Mouse (Mus musculus): ENCODE data around the gene Myo7a.

Gene Myo7a

GRCm38 (mm10) chr7:98119179-98119960 is at the start of gene Myo7a:
TSS of gene Myo7a (minus strand) at chr7:98119524.
- ATAC-seq (ENCODE audit: low TSS enrichment), result no peak

GRCm38 (mm10) chr7:98164999-98165528 is 45.7 kb upstream of the Myo7a start:
- peak; percentile 7; the same call in 1 of the 2 replicates for ATAC-seq (ENCODE audit: low TSS enrichment)

- ATAC-seq (ENCODE audit: low TSS enrichment), result no peak
Observed at GRCm38 (mm10) chr7:98164382-98164998, 45.2 kb upstream of the Myo7a start.

- no peak for ATAC-seq (ENCODE audit: low TSS enrichment)
Observed at GRCm38 (mm10) chr7:98163700-98164099, 44.4 kb upstream of the Myo7a start.

- ATAC-seq (ENCODE audit: low TSS enrichment), result no peak
Observed at GRCm38 (mm10) chr7:98162239-98162638, 42.9 kb upstream of the Myo7a start.

GRCm38 (mm10) chr7:98160041-98160740 is 40.9 kb upstream of the Myo7a start:
- no peak for ATAC-seq (ENCODE audit: low TSS enrichment)

- ATAC-seq (ENCODE audit: low TSS enrichment), result no peak
Observed at GRCm38 (mm10) chr7:98158481-98158880, 39.2 kb upstream of the Myo7a start.

- peak; percentile 56 for ATAC-seq (ENCODE audit: low TSS enrichment)
Observed at GRCm38 (mm10) chr7:98157636-98158332, 38.5 kb upstream of the Myo7a start.

- ATAC-seq (ENCODE audit: low TSS enrichment), result no peak
Observed at GRCm38 (mm10) chr7:98156280-98156665, 36.9 kb upstream of the Myo7a start.

- ATAC-seq (ENCODE audit: low TSS enrichment), result peak; percentile 84
Observed at GRCm38 (mm10) chr7:98155546-98156279, 36.4 kb upstream of the Myo7a start.

GRCm38 (mm10) chr7:98153892-98154291 is 34.6 kb upstream of the Myo7a start:
- ATAC-seq (ENCODE audit: low TSS enrichment), result no peak

- ATAC-seq (ENCODE audit: low TSS enrichment), result no peak
Observed at GRCm38 (mm10) chr7:98153345-98153744, 34.0 kb upstream of the Myo7a start.

- ATAC-seq (ENCODE audit: low TSS enrichment), result no peak
Observed at GRCm38 (mm10) chr7:98152400-98152799, 33.1 kb upstream of the Myo7a start.

GRCm38 (mm10) chr7:98150525-98150924 is 31.2 kb upstream of the Myo7a start:
- ATAC-seq (ENCODE audit: low TSS enrichment), result no peak

- ATAC-seq (ENCODE audit: low TSS enrichment), result no peak
Observed at GRCm38 (mm10) chr7:98149802-98150201, 30.5 kb upstream of the Myo7a start.

GRCm38 (mm10) chr7:98148721-98149407 is 29.5 kb upstream of the Myo7a start:
- ATAC-seq (ENCODE audit: low TSS enrichment), result peak; percentile 74

- ATAC-seq (ENCODE audit: low TSS enrichment), result no peak
Observed at GRCm38 (mm10) chr7:98147766-98148165, 28.4 kb upstream of the Myo7a start.

- ATAC-seq (ENCODE audit: low TSS enrichment), result peak; percentile 42
Observed at GRCm38 (mm10) chr7:98146447-98146845, 27.1 kb upstream of the Myo7a start.

GRCm38 (mm10) chr7:98145842-98146446 is 26.6 kb upstream of the Myo7a start:
- ATAC-seq (ENCODE audit: low TSS enrichment), result peak; percentile 64

- no peak for ATAC-seq (ENCODE audit: low TSS enrichment)
Observed at GRCm38 (mm10) chr7:98145402-98145801, 26.1 kb upstream of the Myo7a start, which contains the start of gene Omp. TSS of gene Omp (minus strand) at chr7:98145502.
